Comparison of ENCODE assay signal across 9 mouse cellular contexts in the genomic region with DNA sequence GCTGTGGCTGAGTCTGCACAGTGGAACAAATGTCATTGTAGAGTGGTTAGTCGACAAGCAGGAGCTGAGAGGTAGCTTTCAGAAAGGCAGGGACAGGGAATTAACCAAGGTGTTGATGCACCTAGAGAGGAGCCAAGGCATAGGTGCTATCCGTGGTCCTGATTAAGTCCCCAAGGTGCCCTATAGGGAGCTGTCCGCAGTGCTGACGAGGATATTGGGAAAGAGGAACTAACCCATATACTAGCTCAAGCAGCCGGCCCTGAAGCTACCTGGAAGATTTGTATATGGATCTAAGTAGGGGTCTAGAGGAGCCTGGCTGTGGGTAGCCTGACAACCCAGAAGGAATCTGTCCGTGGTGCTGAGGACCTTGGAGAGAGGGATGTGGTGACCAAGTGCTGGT. TPM values are rescaled to one million over a fixed set of nuclear protein-coding genes. Genes with fewer than 3 reads are reported as not detected.
A peak's percentile ranks its signal among the peaks of the same experiment; 100 is the strongest.
DNase-seq lines count a peak whose midpoint lies in the region; ATAC-seq lines count a peak whose summit lies in the region.
"Had no signal": no experiment of that assay in that cellular context is flagged by ENCODE, and none has a peak within 500 bp of the region (broad histone marks: within the 10 kb centered on the region; RNA-seq: fewer than 3 reads in every experiment).

No protein-coding gene starts in this region.

- H3K36me3 ChIP-seq in hindbrain, embryonic 10.5 days = no peaks in the 10 kb centered on the region
- no peaks in the 10 kb centered on the region for H3K36me3 ChIP-seq in hindbrain, embryonic 13.5 days
- H3K36me3 ChIP-seq in midbrain, embryonic 15.5 days (replicated peaks) = no peaks in the 10 kb centered on the region

- peak; percentile 57 for DNase-seq in hindbrain, embryonic 10.5 days (ENCODE audit: low spot score)
- DNase-seq in NIH3T3 (ENCODE audit: low read depth) = peak; percentile 83
- DNase-seq in induced T-regulatory cell, adult 2 months (ENCODE audit: low read depth) = peak; percentile 84
- peak; percentile 37 for DNase-seq in lung, postnatal 25 days (ENCODE audit: low spot score)
- DNase-seq in layer of hippocampus, adult 9-10 months (ENCODE audit: low spot score) = no peak
- no peak for DNase-seq in right cerebral cortex, adult 2 months (ENCODE audit: low spot score in 2 of 2)

- no peak for ATAC-seq in hindbrain, embryonic 13.5 days (ENCODE audit: low FRiP score)
- ATAC-seq in midbrain, embryonic 15.5 days (replicated peaks) = no peak

- no peak overlapping the region for H3K4me2 ChIP-seq in hindbrain, embryonic 13.5 days
- H3K4me2 ChIP-seq in midbrain, embryonic 15.5 days = no peak overlapping the region

- H3K4me1 ChIP-seq in hindbrain, embryonic 10.5 days (replicated peaks) = no peaks in the 10 kb centered on the region
- H3K4me1 ChIP-seq in hindbrain, embryonic 13.5 days (replicated peaks) = no peaks in the 10 kb centered on the region
- no peaks in the 10 kb centered on the region for H3K4me1 ChIP-seq in midbrain, embryonic 15.5 days

- H3K4me3 ChIP-seq in hindbrain, embryonic 10.5 days = no peak overlapping the region
- no peak overlapping the region for H3K4me3 ChIP-seq in hindbrain, embryonic 13.5 days
- no peak overlapping the region for H3K4me3 ChIP-seq in midbrain, embryonic 15.5 days

- no peaks in the 10 kb centered on the region for H3K9me3 ChIP-seq in hindbrain, embryonic 10.5 days
- H3K9me3 ChIP-seq in hindbrain, embryonic 13.5 days = no peaks in the 10 kb centered on the region
- no peaks in the 10 kb centered on the region for H3K9me3 ChIP-seq in midbrain, embryonic 15.5 days

- H3K27me3 ChIP-seq in hindbrain, embryonic 10.5 days (ENCODE audit: insufficient read depth, poor library complexity, severe bottlenecking) = no peaks in the 10 kb centered on the region; the same call in 1 of the 2 replicates
- peaks cover 35% of the 10 kb centered on the region for H3K27me3 ChIP-seq in hindbrain, embryonic 13.5 days
- H3K27me3 ChIP-seq in midbrain, embryonic 15.5 days (replicated peaks) = peaks cover 6% of the 10 kb centered on the region; the same call in 1 of the 2 replicates

- H3K9ac ChIP-seq in hindbrain, embryonic 13.5 days = no peak overlapping the region
- H3K9ac ChIP-seq in midbrain, embryonic 15.5 days = no peak overlapping the region

- no peak overlapping the region for H3K27ac ChIP-seq in hindbrain, embryonic 10.5 days
- H3K27ac ChIP-seq in hindbrain, embryonic 13.5 days = no peak overlapping the region
- H3K27ac ChIP-seq in midbrain, embryonic 15.5 days = no peak overlapping the region

- WGBS in hindbrain, embryonic 10.5 days = 12% methylated on average over 6 of the region's 6 CpGs
- WGBS in hindbrain, embryonic 13.5 days = 14% methylated on average over 6 of the region's 6 CpGs
- WGBS in midbrain, embryonic 15.5 days = 13% methylated on average over 6 of the region's 6 CpGs

RNA-seq across cellular contexts. Expression of a gene that starts 11.3 kb away (rescaled TPM):
- polyA plus RNA-seq in hindbrain, embryonic 10.5 days (2016; fragmentation: Nextera tagmentation; extraction: Ambion mirVana) = 0.85 and 1.4 TPM in 2 replicates
- 1.9 and 2.3 TPM in 2 replicates for polyA plus RNA-seq in hindbrain, embryonic 13.5 days (2015; fragmentation: Nextera tagmentation; extraction: Ambion mirVana)
- 6.8 and 7.3 TPM in 2 replicates for polyA plus RNA-seq in midbrain, embryonic 15.5 days (2015; fragmentation: Nextera tagmentation; extraction: Ambion mirVana)

RNA-seq across cellular contexts. Expression of a gene that starts 22.4 kb away (rescaled TPM):
- polyA plus RNA-seq in hindbrain, embryonic 10.5 days (2016; fragmentation: Nextera tagmentation; extraction: Ambion mirVana) = 5.5 and 7.0 TPM in 2 replicates
- polyA plus RNA-seq in hindbrain, embryonic 13.5 days (2015; fragmentation: Nextera tagmentation; extraction: Ambion mirVana) = 9.8 and 10.1 TPM in 2 replicates
- polyA plus RNA-seq in midbrain, embryonic 15.5 days (2015; fragmentation: Nextera tagmentation; extraction: Ambion mirVana) = 15.3 and 16.8 TPM in 2 replicates

RNA-seq across cellular contexts. Expression of a gene that starts 30.8 kb away (rescaled TPM):
- 80.1 and 87.3 TPM in 2 replicates for polyA plus RNA-seq in hindbrain, embryonic 10.5 days (2016; fragmentation: Nextera tagmentation; extraction: Ambion mirVana)
- polyA plus RNA-seq in hindbrain, embryonic 13.5 days (2015; fragmentation: Nextera tagmentation; extraction: Ambion mirVana) = 46.9 and 50.3 TPM in 2 replicates
- polyA plus RNA-seq in midbrain, embryonic 15.5 days (2015; fragmentation: Nextera tagmentation; extraction: Ambion mirVana) = 49.1 and 50.5 TPM in 2 replicates

RNA-seq across cellular contexts. Expression of a gene that starts 38.8 kb away (rescaled TPM):
- polyA plus RNA-seq in hindbrain, embryonic 10.5 days (2016; fragmentation: Nextera tagmentation; extraction: Ambion mirVana) = not detected in 2 replicates
- not detected in 2 replicates for polyA plus RNA-seq in hindbrain, embryonic 13.5 days (2015; fragmentation: Nextera tagmentation; extraction: Ambion mirVana)
- not detected in 2 replicates for polyA plus RNA-seq in midbrain, embryonic 15.5 days (2015; fragmentation: Nextera tagmentation; extraction: Ambion mirVana)
- polyA plus RNA-seq: cortical plate, adult 2 months had no signal

RNA-seq across cellular contexts. Expression of a gene that starts 41.3 kb away (rescaled TPM):
- 406 and 412 TPM in 2 replicates for polyA plus RNA-seq in hindbrain, embryonic 10.5 days (2016; fragmentation: Nextera tagmentation; extraction: Ambion mirVana)
- 252 and 265 TPM in 2 replicates for polyA plus RNA-seq in hindbrain, embryonic 13.5 days (2015; fragmentation: Nextera tagmentation; extraction: Ambion mirVana)
- 245 and 249 TPM in 2 replicates for polyA plus RNA-seq in midbrain, embryonic 15.5 days (2015; fragmentation: Nextera tagmentation; extraction: Ambion mirVana)

Comparison
In these comparisons a context has a peak if more than half of its experiments do, and no peak if none do; other contexts are left out.
1. DNase-seq: peak in hindbrain, embryonic 10.5 days (single experiment), NIH3T3 (single experiment), induced T-regulatory cell, adult 2 months (single experiment) and lung, postnatal 25 days (single experiment); none in layer of hippocampus, adult 9-10 months (single experiment) and right cerebral cortex, adult 2 months (0 of 2).